Mouse (Mus musculus) thymus, postnatal 36 days (tissue): ENCODE measurements around the gene Foxj2.
A peak's percentile ranks its signal among the peaks of the same experiment; 100 is the strongest.

Experiments used
- DNase-seq, 2 experiments: peaks; one replicate each; pipeline ENCODE4 v3.0.0; 2022; ENCODE audit warnings: mixed read lengths in 2 of 2

Gene Foxj2

GRCm38 (mm10) chr6:122819306-122820070 is at the start of gene Foxj2:
Foxj2 (plus strand) TSS chr6:122819914.
- DNase-seq, result peak; percentile 72 to 79

- DNase-seq, result no peak
These were observed 48.9 kb upstream of the Foxj2 start for GRCm38 (mm10) chr6:122770760-122771315.

- no peak for DNase-seq
These were observed 47.0 kb upstream of the Foxj2 start for GRCm38 (mm10) chr6:122772701-122773100.

- no peak for DNase-seq
These were observed 45.4 kb upstream of the Foxj2 start for GRCm38 (mm10) chr6:122774345-122774744.

- no peak for DNase-seq
These were observed 43.7 kb upstream of the Foxj2 start for GRCm38 (mm10) chr6:122776040-122776439.

GRCm38 (mm10) chr6:122779916-122780315 is 39.8 kb upstream of the Foxj2 start:
- no peak for DNase-seq

- DNase-seq, result no peak
These were observed 38.5 kb upstream of the Foxj2 start for GRCm38 (mm10) chr6:122781167-122781566.

- no peak for DNase-seq
These were observed 37.5 kb upstream of the Foxj2 start for GRCm38 (mm10) chr6:122782164-122782563.

- DNase-seq, result peak; percentile 32 to 36
These were observed 34.8 kb upstream of the Foxj2 start for GRCm38 (mm10) chr6:122784866-122785265.

- DNase-seq, result peak; percentile 52 to 58
These were observed 33.4 kb upstream of the Foxj2 start for GRCm38 (mm10) chr6:122786275-122786674.

GRCm38 (mm10) chr6:122795254-122795935 is 24.3 kb upstream of the Foxj2 start:
- DNase-seq, result no peak

- no peak for DNase-seq
These were observed 18.9 kb upstream of the Foxj2 start for GRCm38 (mm10) chr6:122800640-122801300.

- peak; percentile 49 to 50 for DNase-seq
These were observed 18.4 kb upstream of the Foxj2 start, which contains the start of gene Slc2a3 for GRCm38 (mm10) chr6:122801301-122801800. Slc2a3 (minus strand) TSS chr6:122801640.

GRCm38 (mm10) chr6:122801801-122802514 is 17.8 kb upstream of the Foxj2 start:
- DNase-seq, result peak; percentile 58 to 60

- DNase-seq, result peak; percentile 72 to 77
These were observed 15.3 kb upstream of the Foxj2 start for GRCm38 (mm10) chr6:122804418-122804817.

GRCm38 (mm10) chr6:122810022-122810614 is 9.6 kb upstream of the Foxj2 start:
- peak in 1 of 2 experiments; percentile 68 for DNase-seq

GRCm38 (mm10) chr6:122810615-122811279 is 9.0 kb upstream of the Foxj2 start:
- peak; percentile 84 to 91 for DNase-seq

- peak; percentile 94 to 97 for DNase-seq
These were observed 8.4 kb upstream of the Foxj2 start for GRCm38 (mm10) chr6:122811280-122811652.

- peak; percentile 49 to 59 for DNase-seq
These were observed 7.7 kb upstream of the Foxj2 start for GRCm38 (mm10) chr6:122811771-122812600.

- DNase-seq, result no peak
These were observed 7.0 kb upstream of the Foxj2 start for GRCm38 (mm10) chr6:122812716-122813115.
